Mouse (Mus musculus) kidney, embryonic 14.5 days (tissue): ENCODE measurements around the gene Zfand5. TPM values are rescaled to one million over a fixed set of nuclear protein-coding genes. Genes with fewer than 3 reads are reported as not detected.
"Not testable (repeated sequence)": the region's sequence is repeated elsewhere in the genome, so short reads cannot be mapped to it uniquely, and the experiment has no call there.

Experiments used
- ATAC-seq: fragments of 200-750 bp; cut with Nextera tagmentation; 2 replicates; pipeline ENCODE4 v1.8.0; 2017; ENCODE audit warnings: moderate number of reproducible peaks, mild to moderate bottlenecking, moderate TSS enrichment, moderate library complexity; ENCODE audit not compliant: low FRiP score, low TSS enrichment
- H3K27ac ChIP-seq: fragments of 300-500 bp; sonication (generic); 2 replicates; pipeline ENCODE4 v1.5.1; 2014; ENCODE audit warnings: low read depth, mild to moderate bottlenecking, low read length, moderate library complexity, mixed read lengths
- H3K27me3 ChIP-seq: fragments of 300-500 bp; sonication (generic); 2 replicates; pipeline ENCODE4 v1.6.1; 2014; ENCODE audit warnings: mild to moderate bottlenecking, low read length; ENCODE audit not compliant: control insufficient read depth, insufficient read depth
- H3K36me3 ChIP-seq: fragments of 300-500 bp; sonication (generic); 2 replicates; pipeline ENCODE4 v1.6.1; 2014; ENCODE audit warnings: low read length, mixed read lengths; ENCODE audit not compliant: control insufficient read depth, insufficient read depth
- H3K4me1 ChIP-seq: fragments of 300-500 bp; sonication (generic); 2 replicates; pipeline ENCODE4 v1.6.1; 2014; ENCODE audit warnings: low read length, mixed read lengths; ENCODE audit not compliant: control insufficient read depth, insufficient read depth
- H3K4me2 ChIP-seq: fragments of 300-500 bp; sonication (generic); replicated peaks from 2 replicates; pipeline ENCODE4 v1.6.1; 2014; ENCODE audit warnings: low read depth, mild to moderate bottlenecking, low read length
- H3K4me3 ChIP-seq: fragments of 300-500 bp; sonication (generic); 2 replicates; pipeline ENCODE4 v1.5.1; 2014; ENCODE audit warnings: mild to moderate bottlenecking, low read length
- H3K9ac ChIP-seq: fragments of 300-500 bp; sonication (generic); 2 replicates; pipeline ENCODE4 v1.6.1; 2014; ENCODE audit warnings: low read depth, mild to moderate bottlenecking, low read length, moderate library complexity
- H3K9me3 ChIP-seq: fragments of 300-500 bp; sonication (generic); 2 replicates; pipeline ENCODE4 v1.6.1; 2016; ENCODE audit warnings: low read length; ENCODE audit not compliant: control insufficient read depth
- WGBS: fragments of 180-500 bp; shearing (Covaris S2); extraction: QIAGEN DNeasy Blood & Tissue Kit; methylation state at CpG from one replicate; pipeline ENCODE4 v1.1.7; 2014; 5-methylcytosine and 5-hydroxymethylcytosine counted together
- polyA plus RNA-seq: library from polyadenylated mRNA; unstranded; fragments of >200 nt; fragmentation: Nextera tagmentation; extraction: Ambion mirVana; gene quantifications from 2 replicates; pipeline ENCODE4 v1.2.1, GENCODE M21; 2014

The Zfand5 gene
- polyA plus RNA-seq, 1 experiment from 2014 or later = 136 TPM

- 90% methylated on average over 5 of the region's 5 CpGs for WGBS
- ATAC-seq = not testable (repeated sequence)
These were observed 38.3 kb downstream of the Zfand5 start for GRCm38 (mm10) chr19:21310364-21310763.

GRCm38 (mm10) chr19:21315701-21316100, 43.6 kb downstream of the Zfand5 start:
- H3K27ac ChIP-seq = no peak overlapping the region
- ATAC-seq = peak; percentile 62; the same call in 1 of the 2 replicates
- no peaks in the 10 kb centered on the region for H3K27me3 ChIP-seq
- no peaks in the 10 kb centered on the region for H3K4me1 ChIP-seq
- H3K36me3 ChIP-seq = no peaks in the 10 kb centered on the region
- no peaks in the 10 kb centered on the region for H3K9me3 ChIP-seq
- H3K4me2 ChIP-seq = no peak overlapping the region
- H3K4me3 ChIP-seq = no peak overlapping the region
- H3K9ac ChIP-seq = no peak overlapping the region
- WGBS = 52% methylated on average over 3 of the region's 3 CpGs

More at GRCm38 (mm10) chr19:21310364-21310763, 38.3 kb downstream of the Zfand5 start:
- not testable (repeated sequence) for H3K9me3 ChIP-seq, H3K27me3 ChIP-seq, H3K4me2 ChIP-seq, H3K36me3 ChIP-seq, H3K4me3 ChIP-seq, H3K27ac ChIP-seq, H3K4me1 ChIP-seq, H3K9ac ChIP-seq

GRCm38 (mm10) chr19:21319618-21320017, 47.5 kb downstream of the Zfand5 start:
- 86% methylated on average over 1 of the region's 1 CpGs for WGBS
- Histone ChIP-seq H3K27ac (no peak overlapping the region), H3K27me3 (no peaks in the 10 kb centered on the region), H3K9me3 (no peaks in the 10 kb centered on the region), H3K4me1 (no peaks in the 10 kb centered on the region), H3K4me2 (no peak overlapping the region), H3K36me3 (no peaks in the 10 kb centered on the region), H3K4me3 (no peak overlapping the region), H3K9ac (no peak overlapping the region)
- ATAC-seq = no peak

- no peaks in the 10 kb centered on the region for H3K27me3 ChIP-seq
- no peak overlapping the region for H3K27ac ChIP-seq
- no peak overlapping the region for H3K4me3 ChIP-seq
- H3K4me1 ChIP-seq = no peaks in the 10 kb centered on the region
- WGBS = 87% methylated on average over 3 of the region's 3 CpGs
- H3K4me2 ChIP-seq = no peak overlapping the region
- ATAC-seq = no peak
- H3K9me3 ChIP-seq = no peaks in the 10 kb centered on the region
- no peaks in the 10 kb centered on the region for H3K36me3 ChIP-seq
- no peak overlapping the region for H3K9ac ChIP-seq
These were observed 53.3 kb downstream of the Zfand5 start for GRCm38 (mm10) chr19:21325333-21325732.

- 84% methylated on average over 9 of the region's 9 CpGs for WGBS
- no peak for ATAC-seq
- Histone ChIP-seq H3K4me3 (no peak overlapping the region), H3K27me3 (no peaks in the 10 kb centered on the region), H3K4me1 (no peaks in the 10 kb centered on the region), H3K9me3 (no peaks in the 10 kb centered on the region), H3K4me2 (no peak overlapping the region), H3K9ac (no peak overlapping the region), H3K36me3 (no peaks in the 10 kb centered on the region), H3K27ac (no peak overlapping the region)
These were observed 56.9 kb downstream of the Zfand5 start for GRCm38 (mm10) chr19:21328951-21329350.

- H3K4me1 ChIP-seq = no peaks in the 10 kb centered on the region
- H3K4me2 ChIP-seq = no peak overlapping the region
- no peaks in the 10 kb centered on the region for H3K36me3 ChIP-seq
- H3K27ac ChIP-seq = no peak overlapping the region
- WGBS = 57% methylated on average over 5 of the region's 5 CpGs
- no peaks in the 10 kb centered on the region for H3K9me3 ChIP-seq
- ATAC-seq = no peak
- H3K9ac ChIP-seq = no peak overlapping the region
- no peak overlapping the region for H3K4me3 ChIP-seq
- H3K27me3 ChIP-seq = no peaks in the 10 kb centered on the region
These were observed 57.7 kb downstream of the Zfand5 start for GRCm38 (mm10) chr19:21329770-21330169.

- H3K27me3 ChIP-seq = no peaks in the 10 kb centered on the region
- no peak overlapping the region for H3K4me3 ChIP-seq
- H3K9me3 ChIP-seq = no peaks in the 10 kb centered on the region
- no peak overlapping the region for H3K4me2 ChIP-seq
- ATAC-seq = no peak
- no peak overlapping the region for H3K9ac ChIP-seq
- no peak overlapping the region for H3K27ac ChIP-seq
- WGBS = 84% methylated on average over 6 of the region's 6 CpGs
- H3K36me3 ChIP-seq = no peaks in the 10 kb centered on the region
- H3K4me1 ChIP-seq = no peaks in the 10 kb centered on the region
These were observed 58.4 kb downstream of the Zfand5 start for GRCm38 (mm10) chr19:21330305-21331115.

GRCm38 (mm10) chr19:21331621-21332155, 59.6 kb downstream of the Zfand5 start:
- H3K9ac ChIP-seq = no peak overlapping the region
- H3K4me3 ChIP-seq = no peak overlapping the region
- no peaks in the 10 kb centered on the region for H3K27me3 ChIP-seq
- H3K9me3 ChIP-seq = no peaks in the 10 kb centered on the region
- no peaks in the 10 kb centered on the region for H3K4me1 ChIP-seq
- no peaks in the 10 kb centered on the region for H3K36me3 ChIP-seq
- H3K4me2 ChIP-seq = no peak overlapping the region
- no peak for ATAC-seq
- WGBS = 56% methylated on average over 11 of the region's 11 CpGs
- H3K27ac ChIP-seq = no peak overlapping the region
